Mouse (Mus musculus): Measurements from ENCODE around the gene Col16a1. TPM values are rescaled to one million over a fixed set of nuclear protein-coding genes. Genes with fewer than 3 reads are reported as not detected.

Gene Col16a1
- polyA plus RNA-seq, 1 experiment: 1.1 TPM

DNA sequence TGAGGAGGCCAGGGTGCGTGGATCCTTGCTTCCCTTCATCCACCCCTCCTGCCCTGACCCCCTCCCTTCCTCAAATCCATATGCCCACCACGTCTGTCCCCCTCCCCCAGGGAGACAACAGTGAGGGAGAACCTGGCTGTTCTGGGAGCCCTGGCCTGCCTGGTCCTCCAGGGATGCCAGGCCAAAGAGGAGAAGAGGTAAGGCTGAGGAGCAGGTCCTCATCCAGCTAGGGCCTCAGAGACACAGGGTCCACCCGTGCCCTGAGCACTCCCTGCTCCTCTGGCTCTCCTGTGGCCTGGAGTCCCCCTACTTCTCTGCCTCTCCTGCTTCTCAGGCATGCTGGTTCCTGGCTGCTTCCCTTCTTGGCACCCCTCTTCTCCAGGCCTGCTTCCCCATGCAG is 31.9 kb downstream of the Col16a1 start:
- no peak overlapping the region for H3K4me3 ChIP-seq (ENCODE audit: insufficient read depth, low read length)

DNA sequence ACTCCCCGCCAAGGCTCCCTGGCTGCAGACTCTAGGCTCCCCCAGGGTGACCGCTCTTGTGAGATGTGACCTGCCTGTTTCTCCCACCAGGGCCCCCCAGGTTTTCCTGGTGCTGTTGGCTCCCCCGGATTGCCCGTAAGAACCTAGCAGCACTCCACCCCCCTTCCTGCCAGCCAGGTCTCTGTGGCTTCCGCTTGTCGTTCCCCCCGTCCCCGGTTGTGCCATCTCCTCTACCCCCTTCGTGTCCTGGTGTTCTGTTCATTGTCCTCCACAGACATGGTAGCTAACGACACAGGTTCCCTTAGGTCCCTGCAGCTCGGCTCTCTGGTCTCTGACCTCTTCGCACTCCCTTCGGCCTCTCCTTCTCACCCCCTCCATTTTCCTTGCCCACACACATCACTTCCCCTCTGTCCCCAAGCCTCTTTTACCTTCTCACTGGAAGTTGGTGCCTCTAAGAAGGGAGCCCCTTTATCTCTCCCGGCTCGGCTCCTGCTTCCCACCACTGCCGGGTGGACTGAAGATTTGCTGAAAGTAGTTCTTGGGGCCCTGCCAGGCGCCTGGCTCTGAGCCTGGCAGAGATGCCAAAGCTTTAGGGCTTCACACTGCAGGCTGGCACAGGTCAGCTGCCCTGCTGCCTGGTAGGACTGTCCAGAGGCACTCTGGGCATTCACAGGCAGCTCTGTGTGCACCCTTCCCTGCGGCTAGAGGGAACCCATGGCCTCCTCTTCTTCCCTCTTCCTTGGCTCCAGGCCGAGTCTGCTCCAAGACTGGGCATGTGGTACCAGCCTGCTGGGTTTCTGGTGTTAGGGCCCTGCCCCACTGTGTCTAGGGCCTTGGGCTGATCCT is 33.9 kb downstream of the Col16a1 start:
- H3K4me3 ChIP-seq (ENCODE audit: insufficient read depth, low read length): no peak overlapping the region
- TF ChIP-seq CTCF (IDR thresholded peaks at IDR 0.05; ENCODE audit: low read depth, low read length) (no peak), POLR2A (IDR thresholded peaks at IDR 0.05; ENCODE audit: borderline replicate concordance, low read depth, low read length) (no peak)
- no peaks in the 10 kb centered on the region for H3K4me1 ChIP-seq (ENCODE audit: control insufficient read depth, insufficient read depth, low read length)
- no peak overlapping the region for H3K27ac ChIP-seq (ENCODE audit: insufficient read depth, low read depth, low read length)

More for the DNA sequence above, 31.9 kb downstream of the Col16a1 start:
- Histone ChIP-seq H3K4me1 (ENCODE audit: control insufficient read depth, insufficient read depth, low read length) (no peaks in the 10 kb centered on the region), H3K27ac (ENCODE audit: insufficient read depth, low read depth, low read length) (no peak overlapping the region)
- TF ChIP-seq POLR2A (IDR thresholded peaks at IDR 0.05; ENCODE audit: borderline replicate concordance, low read depth, low read length) (no peak), CTCF (IDR thresholded peaks at IDR 0.05; ENCODE audit: low read depth, low read length) (no peak)

DNA sequence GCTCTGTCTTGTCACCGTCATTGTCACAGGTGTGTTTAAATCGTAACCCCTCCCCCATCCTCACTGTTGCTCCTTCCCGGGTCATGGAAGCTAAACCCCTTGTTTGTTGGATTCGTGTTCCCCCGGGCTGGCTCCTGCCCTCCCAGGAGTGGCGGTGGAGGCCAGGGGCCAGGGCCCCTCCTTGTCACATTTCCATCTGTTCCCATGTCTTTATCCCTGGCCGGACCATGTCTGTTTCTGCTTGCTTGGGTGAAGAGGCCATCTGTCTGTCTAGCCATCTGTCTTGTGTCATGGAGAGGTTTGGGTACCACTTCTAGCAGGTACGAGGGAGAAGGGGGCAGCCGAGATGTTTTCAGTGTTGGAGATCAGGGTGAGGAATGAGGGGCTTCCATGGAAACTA is 34.6 kb downstream of the Col16a1 start:
- Histone ChIP-seq H3K27ac (ENCODE audit: insufficient read depth, low read depth, low read length) (no peak overlapping the region), H3K4me1 (ENCODE audit: control insufficient read depth, insufficient read depth, low read length) (no peaks in the 10 kb centered on the region), H3K4me3 (ENCODE audit: insufficient read depth, low read length) (no peak overlapping the region)
- TF ChIP-seq POLR2A (IDR thresholded peaks at IDR 0.05; ENCODE audit: borderline replicate concordance, low read depth, low read length) (no peak), CTCF (IDR thresholded peaks at IDR 0.05; ENCODE audit: low read depth, low read length) (no peak)

- TF ChIP-seq POLR2A (IDR thresholded peaks at IDR 0.05; ENCODE audit: borderline replicate concordance, low read depth, low read length): no peak
- Histone ChIP-seq H3K4me1 (ENCODE audit: control insufficient read depth, insufficient read depth, low read length) (no peaks in the 10 kb centered on the region), H3K27ac (ENCODE audit: insufficient read depth, low read depth, low read length) (no peak overlapping the region), H3K4me3 (ENCODE audit: insufficient read depth, low read length) (no peak overlapping the region)
Observed at GRCm38 (mm10) chr4:130084331-130084945, 36.8 kb downstream of the Col16a1 start.

- Histone ChIP-seq H3K27ac (ENCODE audit: insufficient read depth, low read depth, low read length) (no peak overlapping the region), H3K4me3 (ENCODE audit: insufficient read depth, low read length) (no peak overlapping the region), H3K4me1 (ENCODE audit: control insufficient read depth, insufficient read depth, low read length) (no peaks in the 10 kb centered on the region)
- TF ChIP-seq POLR2A (IDR thresholded peaks at IDR 0.05; ENCODE audit: borderline replicate concordance, low read depth, low read length): no peak
- TF ChIP-seq CTCF (IDR thresholded peaks at IDR 0.05; ENCODE audit: low read depth, low read length): no peak
Observed at GRCm38 (mm10) chr4:130085246-130085820, 37.7 kb downstream of the Col16a1 start.

DNA sequence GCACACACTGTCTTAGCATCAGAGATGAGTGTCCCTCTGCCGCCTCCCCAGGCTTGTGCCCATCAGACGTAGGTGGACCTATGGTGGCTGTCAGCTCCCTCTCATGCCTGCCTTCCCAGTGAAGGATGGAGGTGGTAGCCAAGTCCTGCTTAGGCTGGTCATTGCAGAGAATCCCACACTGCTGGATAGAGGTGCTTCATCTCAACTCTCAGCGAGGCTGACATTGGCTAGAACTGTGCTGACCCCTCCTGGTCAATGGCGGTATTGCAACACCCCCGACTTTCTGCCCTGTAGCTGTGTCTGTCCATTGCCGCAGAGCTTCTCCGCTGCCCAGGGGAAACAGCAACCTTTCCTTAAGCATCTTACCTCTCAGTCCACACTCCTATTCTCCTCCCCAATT is 39.7 kb downstream of the Col16a1 start:
- H3K4me1 ChIP-seq (ENCODE audit: control insufficient read depth, insufficient read depth, low read length): no peaks in the 10 kb centered on the region
- no peak for TF ChIP-seq POLR2A (IDR thresholded peaks at IDR 0.05; ENCODE audit: borderline replicate concordance, low read depth, low read length)
- peak; percentile 77 for TF ChIP-seq CTCF (IDR thresholded peaks at IDR 0.05; ENCODE audit: low read depth, low read length)
- no peak overlapping the region for H3K27ac ChIP-seq (ENCODE audit: insufficient read depth, low read depth, low read length)
- H3K4me3 ChIP-seq (ENCODE audit: insufficient read depth, low read length): no peak overlapping the region

DNA sequence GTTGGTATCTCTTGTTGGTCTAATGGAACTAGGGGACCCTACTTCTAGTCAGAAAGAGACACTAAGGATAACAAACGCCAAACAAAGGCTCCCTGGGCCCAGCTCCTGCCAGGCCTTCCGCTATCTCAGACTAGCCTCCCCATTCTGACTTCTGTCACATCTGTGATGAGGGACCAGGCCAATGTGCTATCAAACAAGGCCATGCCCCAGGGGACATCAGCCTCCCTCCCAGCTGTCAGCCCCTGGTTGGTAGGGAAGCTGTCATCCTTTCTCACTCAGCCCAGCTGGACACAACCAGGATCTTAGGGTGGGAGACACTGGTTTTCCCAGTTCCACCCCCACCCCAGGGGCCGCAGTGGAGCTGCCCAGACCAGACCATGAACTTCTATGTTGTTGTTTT is 47.5 kb downstream of the Col16a1 start:
- no peak for TF ChIP-seq CTCF (IDR thresholded peaks at IDR 0.05; ENCODE audit: low read depth, low read length)
- TF ChIP-seq POLR2A (IDR thresholded peaks at IDR 0.05; ENCODE audit: borderline replicate concordance, low read depth, low read length): no peak
- H3K27ac ChIP-seq (ENCODE audit: insufficient read depth, low read depth, low read length): no peak overlapping the region
- H3K4me3 ChIP-seq (ENCODE audit: insufficient read depth, low read length): no peak overlapping the region
- H3K4me1 ChIP-seq (ENCODE audit: control insufficient read depth, insufficient read depth, low read length): no peaks in the 10 kb centered on the region

- TF ChIP-seq POLR2A (IDR thresholded peaks at IDR 0.05; ENCODE audit: borderline replicate concordance, low read depth, low read length) (no peak), CTCF (IDR thresholded peaks at IDR 0.05; ENCODE audit: low read depth, low read length) (no peak)
- Histone ChIP-seq H3K4me3 (ENCODE audit: insufficient read depth, low read length) (no peak overlapping the region), H3K4me1 (ENCODE audit: control insufficient read depth, insufficient read depth, low read length) (peaks cover 7% of the 10 kb centered on the region; the same call in 1 of the 2 replicates), H3K27ac (ENCODE audit: insufficient read depth, low read depth, low read length) (no peak overlapping the region)
Observed at GRCm38 (mm10) chr4:130101183-130101582, 53.5 kb downstream of the Col16a1 start.

- TF ChIP-seq CTCF (IDR thresholded peaks at IDR 0.05; ENCODE audit: low read depth, low read length) (no peak), POLR2A (IDR thresholded peaks at IDR 0.05; ENCODE audit: borderline replicate concordance, low read depth, low read length) (no peak)
- Histone ChIP-seq H3K4me1 (ENCODE audit: control insufficient read depth, insufficient read depth, low read length) (peaks cover 7% of the 10 kb centered on the region; the same call in 1 of the 2 replicates), H3K27ac (ENCODE audit: insufficient read depth, low read depth, low read length) (no peak within 1 kb of the TSS), H3K4me3 (ENCODE audit: insufficient read depth, low read length) (no peak within 1 kb of the TSS)
Observed at GRCm38 (mm10) chr4:130102111-130102651, 54.5 kb downstream of the Col16a1 start, which contains the start of gene Pef1. Gene Pef1 (plus strand): TSS chr4:130102558.

Data from bone marrow macrophage, adult 2 months (primary cell).